Mouse (Mus musculus): Measurements from ENCODE around the gene B3gnt2.

- TF ChIP-seq MAFK (IDR thresholded peaks at IDR 0.05; ENCODE audit: borderline replicate concordance, low read depth, low read length): no peak
- TF ChIP-seq GATA1 (IDR thresholded peaks at IDR 0.05; ENCODE audit: low read depth, low read length): no peak
- no peak for TF ChIP-seq HCFC1 (IDR thresholded peaks at IDR 0.05; ENCODE audit: low read depth, low read length)
- no peak for TF ChIP-seq CHD2 (IDR thresholded peaks at IDR 0.05; ENCODE audit: low read length)
- TF ChIP-seq ZNF384 (IDR thresholded peaks at IDR 0.05; ENCODE audit: low read depth, low read length): no peak
- no peak for TF ChIP-seq RCOR1 (IDR thresholded peaks at IDR 0.05; ENCODE audit: low read depth, low read length)
- no peak for TF ChIP-seq POLR2A (IDR thresholded peaks at IDR 0.05; ENCODE audit: control insufficient read depth in 1 of 2, insufficient read depth in 1 of 2, low read depth in 1 of 2, low read length in 2 of 2, poor library complexity in 1 of 2)
- TF ChIP-seq ZC3H11A (IDR thresholded peaks at IDR 0.05; ENCODE audit: low read depth, low read length): no peak
- no peak for TF ChIP-seq CTCF (IDR thresholded peaks at IDR 0.05 in 2 of 3, conservative IDR thresholded peaks at IDR 0.05 in 1 of 3; ENCODE audit: control insufficient read depth in 1 of 3, insufficient read depth in 1 of 3, low read depth in 2 of 3, low read length in 3 of 3, poor library complexity in 1 of 3, severe bottlenecking in 1 of 3)
- TF ChIP-seq MAX (IDR thresholded peaks at IDR 0.05; ENCODE audit: low read length): no peak
Observed at GRCm38 (mm10) chr11:22897642-22898041, 36.9 kb upstream of the B3gnt2 start.
